Mouse (Mus musculus): ENCODE measurements around the gene Lrfn2. TPM values are rescaled to one million over a fixed set of nuclear protein-coding genes. Genes with fewer than 3 reads are reported as not detected.
A peak's percentile ranks its signal among the peaks of the same experiment; 100 is the strongest.

Lrfn2 gene
- polyA plus RNA-seq (2015; fragmentation: Nextera tagmentation; extraction: Ambion mirVana), result 7.7 and 8.2 TPM in 2 replicates

GRCm38 (mm10) chr17:48931621-48932405 lies at the start of gene Lrfn2:
Gene Lrfn2, plus strand, starts transcription at chr17:48932379.
- Histone ChIP-seq H3K36me3 (no peaks in the 10 kb centered on the region), H3K27me3 (peaks cover 41% of the 10 kb centered on the region), H3K27ac (replicated peaks) (peak within 1 kb of the TSS; percentile 72), H3K4me1 (replicated peaks) (peaks cover 43% of the 10 kb centered on the region), H3K9me3 (0 out of 2 replicates have a peak, but pooled peaks cover 1% of the 10 kb centered on the region), H3K9ac (peak within 1 kb of the TSS; percentile 75), H3K4me3 (peak within 1 kb of the TSS; percentile 52), H3K4me2 (peak within 1 kb of the TSS; percentile 68)
- WGBS, result under 1% methylated on average over 56 of the region's 56 CpGs
- peak; percentile 93 for ATAC-seq (ENCODE audit: low read depth)

GRCm38 (mm10) chr17:48887472-48888385 lies 44.5 kb upstream of the Lrfn2 start:
- Histone ChIP-seq H3K27ac (replicated peaks) (no peak overlapping the region), H3K27me3 (no peaks in the 10 kb centered on the region)
- no peak for ATAC-seq (ENCODE audit: low read depth)

GRCm38 (mm10) chr17:48905286-48906040 lies 26.7 kb upstream of the Lrfn2 start:
- WGBS, result 72% methylated on average over 4 of the region's 4 CpGs
- Histone ChIP-seq H3K36me3 (no peaks in the 10 kb centered on the region), H3K9ac (no peak overlapping the region), H3K4me1 (replicated peaks) (no peaks in the 10 kb centered on the region), H3K4me2 (no peak overlapping the region), H3K4me3 (no peak overlapping the region), H3K27me3 (no peaks in the 10 kb centered on the region), H3K9me3 (no peaks in the 10 kb centered on the region), H3K27ac (replicated peaks) (no peak overlapping the region)
- no peak for ATAC-seq (ENCODE audit: low read depth)

More at GRCm38 (mm10) chr17:48887472-48888385, 44.5 kb upstream of the Lrfn2 start:
- Histone ChIP-seq H3K36me3 (no peaks in the 10 kb centered on the region), H3K9ac (no peak overlapping the region), H3K4me1 (replicated peaks) (no peaks in the 10 kb centered on the region; the same call in 1 of the 2 replicates), H3K9me3 (peaks cover 4% of the 10 kb centered on the region; the same call in 1 of the 2 replicates), H3K4me3 (no peak overlapping the region), H3K4me2 (no peak overlapping the region)
- WGBS, result 53% methylated on average over 8 of the region's 8 CpGs

- WGBS, result 47% methylated on average over 6 of the region's 6 CpGs
- Histone ChIP-seq H3K9me3 (no peaks in the 10 kb centered on the region), H3K4me1 (replicated peaks) (0 out of 2 replicates have a peak, but pooled peaks cover 4% of the 10 kb centered on the region), H3K27ac (replicated peaks) (no peak overlapping the region), H3K36me3 (no peaks in the 10 kb centered on the region), H3K4me3 (no peak overlapping the region), H3K9ac (no peak overlapping the region), H3K4me2 (no peak overlapping the region), H3K27me3 (no peaks in the 10 kb centered on the region)
- no peak for ATAC-seq (ENCODE audit: low read depth)
These were observed 18.7 kb upstream of the Lrfn2 start for GRCm38 (mm10) chr17:48913437-48913836.

GRCm38 (mm10) chr17:48917411-48917810 lies 14.8 kb upstream of the Lrfn2 start:
- H3K4me2 ChIP-seq, result no peak overlapping the region
- no peak overlapping the region for H3K4me3 ChIP-seq
- H3K27me3 ChIP-seq, result peaks cover 7% of the 10 kb centered on the region; the same call in 1 of the 2 replicates
- ATAC-seq (ENCODE audit: low read depth), result no peak
- no peak overlapping the region for H3K9ac ChIP-seq
- no peaks in the 10 kb centered on the region for H3K9me3 ChIP-seq
- 0 out of 2 replicates have a peak, but pooled peaks cover 4% of the 10 kb centered on the region for H3K4me1 ChIP-seq (replicated peaks)
- no peaks in the 10 kb centered on the region for H3K36me3 ChIP-seq
- 21% methylated on average over 11 of the region's 11 CpGs for WGBS
- no peak overlapping the region for H3K27ac ChIP-seq (replicated peaks)

GRCm38 (mm10) chr17:48918458-48918857 lies 13.7 kb upstream of the Lrfn2 start:
- Histone ChIP-seq H3K27me3 (peaks cover 7% of the 10 kb centered on the region; the same call in 1 of the 2 replicates), H3K4me1 (replicated peaks) (0 out of 2 replicates have a peak, but pooled peaks cover 4% of the 10 kb centered on the region), H3K9me3 (no peaks in the 10 kb centered on the region), H3K27ac (replicated peaks) (no peak overlapping the region), H3K9ac (no peak overlapping the region), H3K4me2 (no peak overlapping the region), H3K4me3 (no peak overlapping the region), H3K36me3 (no peaks in the 10 kb centered on the region)
- ATAC-seq (ENCODE audit: low read depth), result no peak
- WGBS, result 91% methylated on average over 3 of the region's 3 CpGs

GRCm38 (mm10) chr17:48922905-48923304 lies 9.3 kb upstream of the Lrfn2 start:
- H3K4me2 ChIP-seq, result no peak overlapping the region
- no peak overlapping the region for H3K4me3 ChIP-seq
- H3K9ac ChIP-seq, result no peak overlapping the region
- peaks cover 7% of the 10 kb centered on the region; the same call in 1 of the 2 replicates for H3K27me3 ChIP-seq
- ATAC-seq (ENCODE audit: low read depth), result no peak
- H3K4me1 ChIP-seq (replicated peaks), result peaks cover 9% of the 10 kb centered on the region; the same call in 1 of the 2 replicates
- 0 out of 2 replicates have a peak, but pooled peaks cover 6% of the 10 kb centered on the region for H3K9me3 ChIP-seq
- no peak overlapping the region for H3K27ac ChIP-seq (replicated peaks)
- WGBS, result 95% methylated on average over 2 of the region's 2 CpGs
- no peaks in the 10 kb centered on the region for H3K36me3 ChIP-seq

- WGBS, result 8% methylated on average over 9 of the region's 9 CpGs
- no peak for ATAC-seq (ENCODE audit: low read depth)
- 0 out of 2 replicates have a peak, but pooled peaks cover 6% of the 10 kb centered on the region for H3K9me3 ChIP-seq
- H3K9ac ChIP-seq, result no peak overlapping the region
- H3K36me3 ChIP-seq, result no peaks in the 10 kb centered on the region
- H3K27me3 ChIP-seq, result peaks cover 7% of the 10 kb centered on the region
- peaks cover 9% of the 10 kb centered on the region; the same call in 1 of the 2 replicates for H3K4me1 ChIP-seq (replicated peaks)
- no peak overlapping the region for H3K27ac ChIP-seq (replicated peaks)
- H3K4me2 ChIP-seq, result 0 out of 2 replicates have a peak overlapping the region, but pooled peaks have one; percentile 9
- no peak overlapping the region for H3K4me3 ChIP-seq
These were observed 6.8 kb upstream of the Lrfn2 start for GRCm38 (mm10) chr17:48925426-48925825.

GRCm38 (mm10) chr17:48930994-48931393 lies 1.2 kb upstream of the Lrfn2 start:
- 55% methylated on average over 10 of the region's 10 CpGs for WGBS
- Histone ChIP-seq H3K4me3 (peak overlapping the region; percentile 52; the same call in 1 of the 2 replicates), H3K9ac (no peak overlapping the region), H3K27me3 (peaks cover 41% of the 10 kb centered on the region), H3K9me3 (0 out of 2 replicates have a peak, but pooled peaks cover 6% of the 10 kb centered on the region), H3K27ac (replicated peaks) (no peak overlapping the region), H3K4me2 (peak overlapping the region; percentile 68), H3K4me1 (replicated peaks) (peaks cover 43% of the 10 kb centered on the region), H3K36me3 (no peaks in the 10 kb centered on the region)
- ATAC-seq (ENCODE audit: low read depth), result no peak; the same call in 1 of the 2 replicates

GRCm38 (mm10) chr17:48932406-48932906 lies 277 bp downstream of the Lrfn2 start:
- 1% methylated on average over 26 of the region's 26 CpGs for WGBS
- ATAC-seq (ENCODE audit: low read depth), result peak; percentile 47
- Histone ChIP-seq H3K4me2 (peak overlapping the region; percentile 68), H3K9ac (peak overlapping the region; percentile 75), H3K27me3 (peaks cover 41% of the 10 kb centered on the region), H3K27ac (replicated peaks) (peak overlapping the region; percentile 72), H3K36me3 (no peaks in the 10 kb centered on the region), H3K4me1 (replicated peaks) (peaks cover 43% of the 10 kb centered on the region), H3K9me3 (no peaks in the 10 kb centered on the region), H3K4me3 (peak overlapping the region; percentile 52)

GRCm38 (mm10) chr17:48932916-48933315 lies 737 bp downstream of the Lrfn2 start:
- 0 out of 2 replicates have a peak, but pooled peaks have one; percentile 11 for ATAC-seq (ENCODE audit: low read depth)
- H3K27me3 ChIP-seq, result peaks cover 41% of the 10 kb centered on the region
- peak overlapping the region; percentile 72 for H3K27ac ChIP-seq (replicated peaks)
- peaks cover 43% of the 10 kb centered on the region for H3K4me1 ChIP-seq (replicated peaks)
- WGBS, result 3% methylated on average over 7 of the region's 9 CpGs
- H3K9ac ChIP-seq, result peak overlapping the region; percentile 75
- no peaks in the 10 kb centered on the region for H3K36me3 ChIP-seq
- peak overlapping the region; percentile 68 for H3K4me2 ChIP-seq
- H3K4me3 ChIP-seq, result peak overlapping the region; percentile 52
- H3K9me3 ChIP-seq, result no peaks in the 10 kb centered on the region

Measured in neural tube, embryonic 13.5 days (tissue).